Mouse (Mus musculus) brown adipose tissue, adult 24 weeks (tissue): ENCODE results near the gene Galt. TPM values are rescaled to one million over a fixed set of nuclear protein-coding genes. Genes with fewer than 3 reads are reported as not detected.
"Not testable (repeated sequence)": the region's sequence is repeated elsewhere in the genome, so short reads cannot be mapped to it uniquely, and the experiment has no call there.

Source experiments
- H3K27ac ChIP-seq: fragments of 200-500 bp; replicated peaks from 2 replicates; pipeline ENCODE4 v1.5.1; 2012; ENCODE audit warnings: low read depth, mild to moderate bottlenecking, low read length
- H3K4me1 ChIP-seq: fragments of 200-500 bp; 2 replicates; pipeline ENCODE4 v1.6.1; 2012; ENCODE audit warnings: low read length, mixed read lengths; ENCODE audit not compliant: control insufficient read depth, insufficient read depth, insufficient read length
- H3K4me3 ChIP-seq: fragments of 200-500 bp; 2 replicates; pipeline ENCODE4 v1.5.1; 2012; ENCODE audit warnings: low read depth, mild to moderate bottlenecking, low read length, moderate library complexity; ENCODE audit not compliant: insufficient read depth
- polyA plus RNA-seq: library from polyadenylated mRNA; stranded (reverse); fragments of >200 nt; gene quantifications from 2 replicates; pipeline ENCODE4 v1.2.4, GENCODE M21; 2012; ENCODE audit not compliant: missing spikeins, insufficient read depth, insufficient read length

Gene Galt
- polyA plus RNA-seq, 1 experiment, result 30.4 TPM

GRCm38 (mm10) chr4:41758701-41759100 is 3.7 kb downstream of the Galt start:
- Histone ChIP-seq H3K4me1 (peaks cover 10% of the 10 kb centered on the region), H3K4me3 (no peak overlapping the region), H3K27ac (no peak overlapping the region)

- Histone ChIP-seq H3K4me1 (peaks cover 10% of the 10 kb centered on the region), H3K27ac (peak overlapping the region; percentile 69), H3K4me3 (no peak overlapping the region)
Observed at GRCm38 (mm10) chr4:41759206-41759605, 4.2 kb downstream of the Galt start.

GRCm38 (mm10) chr4:41759656-41760287 is 4.7 kb downstream of the Galt start:
- Histone ChIP-seq H3K4me1 (peaks cover 9% of the 10 kb centered on the region), H3K4me3 (peak overlapping the region; percentile 31; the same call in 1 of the 2 replicates), H3K27ac (peak overlapping the region; percentile 69)

- H3K4me3 ChIP-seq, result peak overlapping the region; percentile 63
- peak overlapping the region; percentile 69 for H3K27ac ChIP-seq
- H3K4me1 ChIP-seq, result peaks cover 7% of the 10 kb centered on the region
Observed at GRCm38 (mm10) chr4:41760288-41760721, 5.3 kb downstream of the Galt start.

- Histone ChIP-seq H3K4me3 (peak overlapping the region; percentile 63), H3K27ac (peak overlapping the region; percentile 50)
Observed at GRCm38 (mm10) chr4:41760911-41761310, 5.9 kb downstream of the Galt start.

GRCm38 (mm10) chr4:41761680-41762079 is 6.7 kb downstream of the Galt start:
- Histone ChIP-seq H3K4me3 (peak overlapping the region; percentile 63; the same call in 1 of the 2 replicates), H3K27ac (no peak overlapping the region), H3K4me1 (peaks cover 7% of the 10 kb centered on the region)

More at GRCm38 (mm10) chr4:41760911-41761310, 5.9 kb downstream of the Galt start:
- H3K4me1 ChIP-seq, result peaks cover 7% of the 10 kb centered on the region

- H3K27ac ChIP-seq, result no peak overlapping the region
Observed at GRCm38 (mm10) chr4:41762099-41762687, 7.2 kb downstream of the Galt start.

GRCm38 (mm10) chr4:41762688-41763114 is 7.7 kb downstream of the Galt start:
- H3K27ac ChIP-seq, H3K4me1 ChIP-seq: not testable (repeated sequence)
- H3K4me3 ChIP-seq, result 0 out of 2 replicates have a peak overlapping the region, but pooled peaks have one; percentile 7

More at GRCm38 (mm10) chr4:41762099-41762687, 7.2 kb downstream of the Galt start:
- H3K4me1 ChIP-seq, result peaks cover 7% of the 10 kb centered on the region
- 0 out of 2 replicates have a peak overlapping the region, but pooled peaks have one; percentile 7 for H3K4me3 ChIP-seq

- not testable (repeated sequence) for H3K4me3 ChIP-seq, H3K4me1 ChIP-seq, H3K27ac ChIP-seq
Observed at GRCm38 (mm10) chr4:41763176-41763575, 8.1 kb downstream of the Galt start.

- H3K4me3 ChIP-seq, H3K4me1 ChIP-seq: not testable (repeated sequence)
Observed at GRCm38 (mm10) chr4:41767301-41767700, 12.3 kb downstream of the Galt start.

GRCm38 (mm10) chr4:41772946-41773345 is 17.9 kb downstream of the Galt start:
- not testable (repeated sequence) for H3K4me1 ChIP-seq
- Histone ChIP-seq H3K27ac (peak overlapping the region; percentile 31), H3K4me3 (peak overlapping the region; percentile 59)

More at GRCm38 (mm10) chr4:41767301-41767700, 12.3 kb downstream of the Galt start:
- H3K27ac ChIP-seq, result not testable (repeated sequence)

- Histone ChIP-seq H3K27ac (peak overlapping the region; percentile 90), H3K4me3 (peak overlapping the region; percentile 62)
- not testable (repeated sequence) for H3K4me1 ChIP-seq
Observed at GRCm38 (mm10) chr4:41773502-41773901, 18.5 kb downstream of the Galt start.

GRCm38 (mm10) chr4:41774002-41774401 is 19.0 kb downstream of the Galt start, which contains the start of gene Ccl27a:
Gene Ccl27a (minus strand): TSS chr4:41774247.
- H3K4me1 ChIP-seq, result not testable (repeated sequence)
- H3K27ac ChIP-seq, result peak within 1 kb of the TSS; percentile 90
- H3K4me3 ChIP-seq, result peak within 1 kb of the TSS; percentile 62

GRCm38 (mm10) chr4:41774506-41774905 is 19.5 kb downstream of the Galt start:
- H3K4me1 ChIP-seq, result not testable (repeated sequence)
- H3K27ac ChIP-seq, result peak overlapping the region; percentile 78
- H3K4me3 ChIP-seq, result peak overlapping the region; percentile 18; the same call in 1 of the 2 replicates

GRCm38 (mm10) chr4:41775840-41776239 is 20.8 kb downstream of the Galt start:
- H3K4me3 ChIP-seq, H3K27ac ChIP-seq, H3K4me1 ChIP-seq: not testable (repeated sequence)

GRCm38 (mm10) chr4:41781271-41781670 is 26.2 kb downstream of the Galt start:
- H3K27ac ChIP-seq, H3K4me1 ChIP-seq, H3K4me3 ChIP-seq: not testable (repeated sequence)
